Mouse (Mus musculus) embryo, embryonic 11.5 days (tissue): Measurements from ENCODE around the gene Cyp2d10.

Experiments
- DNase-seq: peaks from one replicate; pipeline ENCODE4 v3.0.0-alpha.2; 2012; ENCODE audit warnings: low read depth, low spot score

Cyp2d10 gene

GRCm38 (mm10) chr15:82361459-82362018, 45.5 kb downstream of the Cyp2d10 start:
- no peak for DNase-seq

- no peak for DNase-seq
Measured at GRCm38 (mm10) chr15:82358431-82359260, 48.3 kb downstream of the Cyp2d10 start.

GRCm38 (mm10) chr15:82354126-82354945, 52.7 kb downstream of the Cyp2d10 start, which contains the start of gene Ndufa6:
Gene Ndufa6 (minus strand): TSS chr15:82354322.
- DNase-seq: peak; percentile 93

DNA sequence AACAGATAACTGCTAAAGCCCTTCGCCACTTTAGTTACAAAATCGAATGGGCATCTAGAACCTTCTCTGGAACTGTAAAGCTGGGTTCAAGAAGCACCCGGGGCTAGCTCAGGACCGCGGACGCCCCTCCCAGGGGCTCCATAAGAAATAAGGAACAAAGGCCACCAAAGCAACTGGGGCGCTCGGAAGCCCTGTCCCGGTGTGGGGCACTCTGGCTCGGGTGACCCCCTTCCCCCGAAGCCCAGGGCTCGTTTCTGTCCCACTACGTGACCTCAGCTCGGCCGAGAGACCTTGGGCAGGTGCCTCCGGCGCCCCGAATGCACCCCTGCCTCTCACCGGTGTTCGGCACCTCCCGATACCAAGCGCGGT, 53.3 kb downstream of the Cyp2d10 start:
- DNase-seq: no peak

DNA sequence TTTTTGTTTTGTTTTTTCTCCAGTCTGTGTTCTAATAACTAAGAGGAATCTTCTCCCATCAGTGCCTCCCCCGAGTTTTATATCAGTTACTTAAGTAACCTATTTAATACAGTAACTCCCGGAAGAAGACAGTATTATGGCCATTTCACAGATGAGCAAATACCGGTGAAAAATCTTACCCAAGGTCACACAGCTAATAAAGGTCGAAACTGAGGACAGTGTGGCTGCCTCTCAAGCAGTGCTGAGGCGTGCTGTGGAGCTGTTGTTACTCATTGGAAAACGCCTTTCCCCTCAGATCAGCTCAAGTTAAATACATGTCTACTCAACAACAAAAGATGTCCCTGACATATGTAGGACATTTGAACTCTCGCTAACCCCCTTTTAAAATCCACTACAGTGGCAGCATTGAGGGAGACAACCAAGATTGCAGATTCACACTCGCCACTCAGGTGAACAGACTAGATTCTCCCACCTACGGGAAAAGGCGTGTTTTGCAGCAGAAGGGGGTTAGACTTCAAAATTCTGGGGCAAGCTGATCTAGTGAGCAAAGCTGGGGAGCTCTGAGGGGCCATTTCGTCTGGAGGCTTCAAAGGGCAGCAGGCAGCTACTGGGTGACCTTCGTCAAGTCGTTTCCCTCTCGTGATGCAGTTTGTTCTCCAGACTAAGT, 53.8 kb downstream of the Cyp2d10 start:
- no peak for DNase-seq
